Mouse (Mus musculus) limb, embryonic 14.5 days (tissue): ENCODE results near the gene Plscr3. TPM values are rescaled to one million over a fixed set of nuclear protein-coding genes. Genes with fewer than 3 reads are reported as not detected.

Experiments used
- ATAC-seq: fragments of 200-750 bp; cut with Nextera tagmentation; 2 replicates; pipeline ENCODE4 v1.8.0; 2017; ENCODE audit warnings: low read depth, moderate number of reproducible peaks, moderate TSS enrichment; ENCODE audit not compliant: low FRiP score
- DNase-seq: peaks from one replicate; pipeline ENCODE4 v3.0.0-alpha.2; 2015; ENCODE audit warnings: low spot score
- H3K27ac ChIP-seq: fragments of 300-500 bp; sonication (generic); replicated peaks from 2 replicates; pipeline ENCODE4 v1.5.1; 2014; ENCODE audit warnings: low read depth, mild to moderate bottlenecking, low read length, moderate library complexity, mixed read lengths
- H3K27me3 ChIP-seq: fragments of 300-500 bp; sonication (generic); 2 replicates; pipeline ENCODE4 v1.6.1; 2014; ENCODE audit warnings: low read length, mixed read lengths; ENCODE audit not compliant: control insufficient read depth, insufficient read depth
- H3K36me3 ChIP-seq: fragments of 300-500 bp; sonication (generic); 2 replicates; pipeline ENCODE4 v1.6.1; 2014; ENCODE audit warnings: mild to moderate bottlenecking, low read length, moderate library complexity, mixed read lengths; ENCODE audit not compliant: control insufficient read depth, insufficient read depth
- H3K4me1 ChIP-seq: fragments of 300-500 bp; sonication (generic); 2 replicates; pipeline ENCODE4 v1.6.1; 2014; ENCODE audit warnings: antibody characterized with exemption, low read length, mixed read lengths; ENCODE audit not compliant: control insufficient read depth, insufficient read depth
- H3K4me2 ChIP-seq: fragments of 300-500 bp; sonication (generic); replicated peaks from 2 replicates; pipeline ENCODE4 v1.6.1; 2014; ENCODE audit warnings: low read depth, mild to moderate bottlenecking, low read length, moderate library complexity; ENCODE audit not compliant: severe bottlenecking
- H3K4me3 ChIP-seq: fragments of 300-500 bp; sonication (generic); replicated peaks from 2 replicates; pipeline ENCODE4 v1.5.1; 2014; ENCODE audit warnings: low read length
- H3K9ac ChIP-seq: fragments of 300-500 bp; sonication (generic); 2 replicates; pipeline ENCODE4 v1.6.1; 2014; ENCODE audit warnings: mild to moderate bottlenecking, low read depth, low read length, moderate library complexity; ENCODE audit not compliant: severe bottlenecking
- H3K9me3 ChIP-seq: fragments of 300-500 bp; sonication (generic); 2 replicates; pipeline ENCODE4 v1.6.1; 2016; ENCODE audit warnings: low read length; ENCODE audit not compliant: control insufficient read depth
- POLR2A ChIP-seq: fragments of 200-500 bp; IDR thresholded peaks from 2 replicates; pipeline ENCODE4 v1.8.0; 2012; ENCODE audit warnings: inconsistent platforms, mild to moderate bottlenecking, moderate library complexity, borderline replicate concordance; ENCODE audit not compliant: insufficient read depth, insufficient read length; ENCODE audit errors: extremely low read depth
- WGBS: fragments of 180-500 bp; shearing (Covaris S2); extraction: QIAGEN DNeasy Blood & Tissue Kit; methylation state at CpG from one replicate; pipeline ENCODE4 v1.1.7; 2014; 5-methylcytosine and 5-hydroxymethylcytosine counted together
- polyA plus RNA-seq, 2 experiments: library from polyadenylated mRNA; depleted of rRNA in 1 of 2; stranded (reverse) in 1 of 2; unstranded in 1 of 2; fragments of >200 nt; fragmentation: Nextera tagmentation in 1 of 2; extraction: Ambion mirVana in 1 of 2; gene quantifications; 2 replicates each; pipeline versions ENCODE4 v1.2.1 to v1.2.3; 2012 to 2014

Gene Plscr3
- polyA plus RNA-seq, 2 experiments: 137 to 190 TPM

DNA sequence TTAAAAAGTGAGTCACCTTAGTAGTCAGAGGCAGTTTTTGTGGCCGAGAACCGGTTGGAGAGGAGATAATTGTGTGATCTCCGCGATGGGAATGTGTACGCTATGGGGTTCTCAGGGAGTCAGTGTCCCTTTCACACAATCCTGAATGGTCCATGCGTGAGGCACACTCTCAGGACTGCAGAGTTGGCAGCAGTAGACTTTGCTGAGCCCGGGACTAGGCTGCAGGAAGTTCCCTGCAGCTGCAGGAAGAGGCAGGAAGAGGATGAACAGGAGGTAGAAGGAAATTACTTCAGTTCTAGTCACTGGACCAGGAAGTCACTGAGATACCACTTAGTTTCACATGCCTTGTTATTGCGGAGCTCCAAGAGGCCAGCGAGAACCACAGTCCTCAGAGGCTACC, 3.0 kb downstream of the Plscr3 start:
- no peak overlapping the region for H3K9ac ChIP-seq
- H3K36me3 ChIP-seq: peaks cover 41% of the 10 kb centered on the region
- no peak for TF ChIP-seq POLR2A
- ATAC-seq (no peak), DNase-seq (no peak)
- H3K4me1 ChIP-seq: peaks cover 17% of the 10 kb centered on the region
- H3K4me2 ChIP-seq: no peak overlapping the region
- no peaks in the 10 kb centered on the region for H3K27me3 ChIP-seq
- H3K9me3 ChIP-seq: no peaks in the 10 kb centered on the region
- WGBS: 92% methylated on average over 9 of the region's 9 CpGs
- H3K27ac ChIP-seq: no peak overlapping the region
- H3K4me3 ChIP-seq: no peak overlapping the region

DNA sequence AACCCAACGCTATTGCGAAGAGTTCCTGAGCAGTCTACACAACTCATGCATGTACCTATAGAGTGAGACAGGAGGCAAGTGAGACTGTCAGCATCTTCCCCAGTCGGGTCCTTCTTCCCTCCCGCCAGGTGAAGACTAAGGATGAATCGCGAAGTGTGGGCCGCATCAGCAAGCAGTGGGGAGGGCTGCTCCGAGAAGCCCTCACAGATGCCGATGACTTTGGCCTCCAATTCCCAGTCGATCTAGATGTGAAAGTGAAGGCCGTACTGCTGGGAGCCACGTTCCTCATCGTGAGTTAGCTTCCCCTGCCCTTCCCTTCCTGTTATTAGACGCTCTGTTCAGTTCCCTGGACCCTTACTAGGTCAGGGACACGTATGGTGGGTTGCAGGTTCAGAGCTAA, 3.7 kb downstream of the Plscr3 start:
- Histone ChIP-seq H3K36me3 (peaks cover 41% of the 10 kb centered on the region), H3K4me1 (peaks cover 17% of the 10 kb centered on the region), H3K4me2 (no peak overlapping the region), H3K27ac (no peak overlapping the region), H3K9me3 (no peaks in the 10 kb centered on the region), H3K27me3 (no peaks in the 10 kb centered on the region), H3K9ac (no peak overlapping the region), H3K4me3 (no peak overlapping the region)
- no peak for DNase-seq
- 95% methylated on average over 15 of the region's 15 CpGs for WGBS
- TF ChIP-seq POLR2A: no peak
- no peak for ATAC-seq

DNA sequence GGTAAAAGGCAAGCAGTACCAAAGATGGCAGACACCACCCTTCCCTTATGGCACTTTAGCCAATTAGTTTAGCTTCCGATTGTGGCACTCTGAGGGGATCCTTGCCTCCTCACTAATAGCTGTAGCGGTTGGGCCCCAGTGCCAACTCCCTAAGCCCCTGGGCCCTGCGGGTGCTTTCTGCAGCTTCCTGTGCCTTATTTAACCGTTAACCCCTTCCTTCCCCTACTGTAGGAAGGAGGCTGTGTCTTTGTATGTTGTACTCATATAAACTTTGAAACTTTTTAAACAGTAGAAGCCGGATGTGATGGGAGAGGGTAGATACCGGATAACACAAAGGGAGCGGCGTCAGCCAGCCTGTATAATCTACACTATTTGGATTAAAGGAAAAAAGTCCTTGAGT, 4.6 kb downstream of the Plscr3 start:
- WGBS: 67% methylated on average over 8 of the region's 8 CpGs
- H3K4me3 ChIP-seq: no peak overlapping the region
- ATAC-seq (no peak), DNase-seq (no peak)
- H3K4me1 ChIP-seq: peaks cover 11% of the 10 kb centered on the region
- H3K9me3 ChIP-seq: no peaks in the 10 kb centered on the region
- TF ChIP-seq POLR2A: no peak
- H3K4me2 ChIP-seq: no peak overlapping the region
- H3K36me3 ChIP-seq: peaks cover 41% of the 10 kb centered on the region
- H3K27ac ChIP-seq: no peak overlapping the region
- H3K27me3 ChIP-seq: no peaks in the 10 kb centered on the region
- H3K9ac ChIP-seq: no peak overlapping the region

DNA sequence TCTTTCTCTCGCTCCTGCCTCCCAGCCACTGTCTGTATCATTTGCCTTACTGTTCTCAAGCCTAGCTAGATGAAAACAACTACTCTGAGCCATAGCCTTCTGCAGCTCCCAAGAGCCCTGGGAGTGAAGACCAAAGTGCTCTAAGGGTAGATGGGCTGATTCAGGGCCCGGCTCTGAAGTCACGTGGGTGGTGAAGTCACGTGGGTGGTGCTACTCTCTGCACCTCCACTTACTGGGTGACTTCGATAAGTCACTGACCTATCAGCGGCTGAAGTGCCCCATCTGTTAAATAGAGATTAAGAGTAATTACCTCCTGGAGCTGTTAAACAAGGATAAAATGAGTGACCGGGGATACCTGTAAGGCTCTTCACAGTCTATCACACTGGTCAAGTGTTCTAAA, 7.8 kb downstream of the Plscr3 start:
- Histone ChIP-seq H3K4me3 (no peak overlapping the region), H3K9me3 (no peaks in the 10 kb centered on the region), H3K27ac (no peak overlapping the region), H3K36me3 (peaks cover 31% of the 10 kb centered on the region), H3K4me2 (no peak overlapping the region), H3K4me1 (no peaks in the 10 kb centered on the region), H3K27me3 (0 out of 2 replicates have a peak, but pooled peaks cover 12% of the 10 kb centered on the region), H3K9ac (no peak overlapping the region)
- TF ChIP-seq POLR2A: no peak
- no peak for ATAC-seq
- WGBS: 71% methylated on average over 7 of the region's 7 CpGs
- DNase-seq: no peak

DNA sequence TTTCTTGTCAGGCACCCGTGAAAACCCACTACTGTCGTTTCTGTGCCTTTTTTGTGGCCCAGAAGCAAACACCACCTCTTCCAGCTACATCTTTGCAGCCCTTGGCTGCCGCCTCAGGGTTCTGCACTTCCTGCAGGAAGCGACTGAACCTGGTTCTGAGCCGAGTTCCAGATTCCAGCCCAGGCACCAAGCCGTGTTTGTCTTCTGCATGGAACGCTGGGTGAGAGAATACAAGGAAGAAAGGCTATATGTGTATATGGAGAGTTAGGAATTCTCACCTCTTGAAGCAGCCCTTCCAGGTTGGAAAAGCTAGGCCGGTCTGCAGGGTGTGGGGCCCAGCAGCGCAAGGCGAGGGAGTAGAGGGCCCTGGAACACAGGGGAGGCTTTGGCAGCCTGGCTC, 8.5 kb downstream of the Plscr3 start:
- H3K27me3 ChIP-seq: 0 out of 2 replicates have a peak, but pooled peaks cover 15% of the 10 kb centered on the region
- ATAC-seq: no peak
- no peak overlapping the region for H3K4me3 ChIP-seq
- WGBS: 84% methylated on average over 10 of the region's 10 CpGs
- peaks cover 25% of the 10 kb centered on the region for H3K36me3 ChIP-seq
- no peak overlapping the region for H3K9ac ChIP-seq
- no peak overlapping the region for H3K27ac ChIP-seq
- no peak overlapping the region for H3K4me2 ChIP-seq
- no peak for TF ChIP-seq POLR2A
- H3K9me3 ChIP-seq: no peaks in the 10 kb centered on the region
- DNase-seq: no peak
- no peaks in the 10 kb centered on the region for H3K4me1 ChIP-seq

DNA sequence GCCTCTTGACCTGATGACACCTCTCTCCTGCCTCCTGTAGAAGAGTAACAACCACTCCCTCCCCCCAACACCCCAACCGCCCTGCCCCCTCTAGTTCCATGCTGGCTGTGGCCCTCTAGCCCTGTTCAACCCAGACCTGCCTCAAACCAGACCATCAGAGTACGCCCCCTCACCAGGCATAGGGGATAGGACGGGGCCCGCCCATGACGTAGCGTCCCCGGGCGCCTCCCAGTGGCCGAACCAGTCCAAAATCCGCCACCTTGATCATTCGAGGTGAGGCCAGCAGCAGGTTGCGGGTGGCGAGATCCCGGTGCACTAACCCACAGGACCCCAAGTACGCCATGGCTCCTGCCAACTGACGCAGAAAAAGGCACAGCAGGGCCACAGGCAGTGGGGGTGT, 9.2 kb downstream of the Plscr3 start:
- no peak overlapping the region for H3K4me3 ChIP-seq
- no peak for TF ChIP-seq POLR2A

More for the DNA sequence above, 9.2 kb downstream of the Plscr3 start:
- Histone ChIP-seq H3K27ac (no peak overlapping the region), H3K4me1 (no peaks in the 10 kb centered on the region), H3K4me2 (no peak overlapping the region), H3K9me3 (no peaks in the 10 kb centered on the region), H3K27me3 (0 out of 2 replicates have a peak, but pooled peaks cover 15% of the 10 kb centered on the region), H3K9ac (no peak overlapping the region), H3K36me3 (peaks cover 18% of the 10 kb centered on the region)
- DNase-seq (no peak), ATAC-seq (peak; percentile 58)
- WGBS: 13% methylated on average over 16 of the region's 16 CpGs
